Mouse (Mus musculus) hindbrain, embryonic 13.5 days (tissue): ENCODE results near the gene Zbtb8os. TPM values are rescaled to one million over a fixed set of nuclear protein-coding genes. Genes with fewer than 3 reads are reported as not detected.

ENCODE experiments used
- ATAC-seq: fragments of 200-750 bp; cut with Nextera tagmentation; 2 replicates; pipeline ENCODE4 v1.8.0; 2017; ENCODE audit warnings: moderate TSS enrichment; ENCODE audit not compliant: low FRiP score
- H3K27ac ChIP-seq: fragments of 300-500 bp; sonication (generic); 2 replicates; pipeline ENCODE4 v1.5.1; 2015; ENCODE audit warnings: inconsistent platforms, mild to moderate bottlenecking, moderate library complexity
- H3K27me3 ChIP-seq: fragments of 300-500 bp; sonication (generic); 2 replicates; pipeline ENCODE4 v1.6.1; 2015; ENCODE audit warnings: mild to moderate bottlenecking, inconsistent platforms
- H3K36me3 ChIP-seq: fragments of 300-500 bp; sonication (generic); 2 replicates; pipeline ENCODE4 v1.6.1; 2015; ENCODE audit warnings: mild to moderate bottlenecking, inconsistent platforms
- H3K4me1 ChIP-seq: fragments of 300-500 bp; sonication (generic); replicated peaks from 2 replicates; pipeline ENCODE4 v1.6.1; 2015; ENCODE audit warnings: inconsistent platforms
- H3K4me2 ChIP-seq: fragments of 300-500 bp; sonication (generic); 2 replicates; pipeline ENCODE4 v1.6.1; 2015; ENCODE audit warnings: inconsistent platforms, mild to moderate bottlenecking, moderate library complexity
- H3K4me3 ChIP-seq: fragments of 300-500 bp; sonication (generic); 2 replicates; pipeline ENCODE4 v1.5.1; 2015; ENCODE audit warnings: mild to moderate bottlenecking, inconsistent platforms
- H3K9ac ChIP-seq: fragments of 300-500 bp; sonication (generic); 2 replicates; pipeline ENCODE4 v1.6.1; 2015; ENCODE audit warnings: mild to moderate bottlenecking, inconsistent platforms
- H3K9me3 ChIP-seq: fragments of 300-500 bp; sonication (generic); 2 replicates; pipeline ENCODE4 v1.6.1; 2016; ENCODE audit warnings: inconsistent platforms
- WGBS: fragments of 180-500 bp; shearing (Covaris S2); methylation state at CpG from one replicate; pipeline ENCODE4 v1.1.7; 2015; 5-methylcytosine and 5-hydroxymethylcytosine counted together
- polyA plus RNA-seq: library from polyadenylated mRNA; unstranded; fragments of >200 nt; fragmentation: Nextera tagmentation; extraction: Ambion mirVana; gene quantifications from 2 replicates; pipeline ENCODE4 v1.2.1, GENCODE M21; 2015

The Zbtb8os gene
- polyA plus RNA-seq, 1 experiment from 2014 or later, result 28.8 TPM

- H3K4me2 ChIP-seq, result no peak overlapping the region
- ATAC-seq, result no peak
- no peaks in the 10 kb centered on the region for H3K9me3 ChIP-seq
- H3K4me3 ChIP-seq, result no peak overlapping the region
- H3K27me3 ChIP-seq, result no peaks in the 10 kb centered on the region
- H3K9ac ChIP-seq, result no peak overlapping the region
- H3K36me3 ChIP-seq, result peaks cover 36% of the 10 kb centered on the region
- no peak overlapping the region for H3K27ac ChIP-seq
- WGBS, result 91% methylated on average over 3 of the region's 3 CpGs
- H3K4me1 ChIP-seq, result no peaks in the 10 kb centered on the region
Observed at GRCm38 (mm10) chr4:129364379-129364778, 28.9 kb downstream of the Zbtb8os start.

- H3K9ac ChIP-seq, result no peak overlapping the region
- no peak for ATAC-seq
Observed at GRCm38 (mm10) chr4:129365224-129365623, 29.7 kb downstream of the Zbtb8os start.

GRCm38 (mm10) chr4:129371391-129371790, 35.9 kb downstream of the Zbtb8os start:
- no peak overlapping the region for H3K4me3 ChIP-seq
- WGBS, result 91% methylated on average over 3 of the region's 3 CpGs
- no peaks in the 10 kb centered on the region for H3K9me3 ChIP-seq
- no peak overlapping the region for H3K4me2 ChIP-seq
- H3K27ac ChIP-seq, result no peak overlapping the region
- ATAC-seq, result no peak
- H3K9ac ChIP-seq, result no peak overlapping the region
- peaks cover 11% of the 10 kb centered on the region for H3K4me1 ChIP-seq
- peaks cover 14% of the 10 kb centered on the region for H3K36me3 ChIP-seq
- peaks cover 5% of the 10 kb centered on the region; the same call in 1 of the 2 replicates for H3K27me3 ChIP-seq

More at GRCm38 (mm10) chr4:129365224-129365623, 29.7 kb downstream of the Zbtb8os start:
- 95% methylated on average over 5 of the region's 5 CpGs for WGBS
- Histone ChIP-seq H3K4me1 (no peaks in the 10 kb centered on the region), H3K36me3 (peaks cover 27% of the 10 kb centered on the region), H3K27me3 (no peaks in the 10 kb centered on the region), H3K27ac (no peak overlapping the region), H3K9me3 (no peaks in the 10 kb centered on the region), H3K4me3 (no peak overlapping the region), H3K4me2 (no peak overlapping the region)

GRCm38 (mm10) chr4:129373202-129373976, 37.9 kb downstream of the Zbtb8os start:
- H3K4me1 ChIP-seq, result peaks cover 18% of the 10 kb centered on the region
- WGBS, result 47% methylated on average over 8 of the region's 8 CpGs

GRCm38 (mm10) chr4:129374219-129374755, 38.8 kb downstream of the Zbtb8os start:
- H3K27ac ChIP-seq, result no peak overlapping the region
- 44% methylated on average over 11 of the region's 11 CpGs for WGBS

More at GRCm38 (mm10) chr4:129373202-129373976, 37.9 kb downstream of the Zbtb8os start:
- Histone ChIP-seq H3K36me3 (peaks cover 5% of the 10 kb centered on the region; the same call in 1 of the 2 replicates), H3K27me3 (peaks cover 5% of the 10 kb centered on the region; the same call in 1 of the 2 replicates), H3K9me3 (no peaks in the 10 kb centered on the region), H3K9ac (no peak overlapping the region), H3K4me3 (no peak overlapping the region), H3K4me2 (no peak overlapping the region), H3K27ac (no peak overlapping the region)
- ATAC-seq, result no peak

GRCm38 (mm10) chr4:129375000-129375399, 39.5 kb downstream of the Zbtb8os start:
- Histone ChIP-seq H3K4me1 (peaks cover 18% of the 10 kb centered on the region), H3K9me3 (no peaks in the 10 kb centered on the region), H3K27ac (no peak overlapping the region), H3K27me3 (peaks cover 17% of the 10 kb centered on the region; the same call in 1 of the 2 replicates), H3K9ac (peak overlapping the region; percentile 19; the same call in 1 of the 2 replicates), H3K4me2 (0 out of 2 replicates have a peak overlapping the region, but pooled peaks have one; percentile 15), H3K36me3 (no peaks in the 10 kb centered on the region), H3K4me3 (no peak overlapping the region)
- WGBS, result 25% methylated on average over 6 of the region's 6 CpGs
- no peak for ATAC-seq

More at GRCm38 (mm10) chr4:129374219-129374755, 38.8 kb downstream of the Zbtb8os start:
- H3K4me3 ChIP-seq, result no peak overlapping the region
- peaks cover 10% of the 10 kb centered on the region; the same call in 1 of the 2 replicates for H3K27me3 ChIP-seq
- no peaks in the 10 kb centered on the region for H3K9me3 ChIP-seq
- peaks cover 18% of the 10 kb centered on the region for H3K4me1 ChIP-seq
- ATAC-seq, result no peak
- no peak overlapping the region for H3K9ac ChIP-seq
- no peaks in the 10 kb centered on the region for H3K36me3 ChIP-seq
- H3K4me2 ChIP-seq, result no peak overlapping the region

- H3K4me1 ChIP-seq, result peaks cover 18% of the 10 kb centered on the region
- no peaks in the 10 kb centered on the region for H3K36me3 ChIP-seq
- H3K27ac ChIP-seq, result no peak overlapping the region
- ATAC-seq, result no peak
- peaks cover 20% of the 10 kb centered on the region for H3K27me3 ChIP-seq
- no peak overlapping the region for H3K4me3 ChIP-seq
- no peaks in the 10 kb centered on the region for H3K9me3 ChIP-seq
- WGBS, result 83% methylated on average over 5 of the region's 5 CpGs
- H3K4me2 ChIP-seq, result peak overlapping the region; percentile 65; the same call in 1 of the 2 replicates
- no peak overlapping the region for H3K9ac ChIP-seq
Observed at GRCm38 (mm10) chr4:129375821-129376220, 40.3 kb downstream of the Zbtb8os start.

GRCm38 (mm10) chr4:129376961-129377545, 41.6 kb downstream of the Zbtb8os start:
- Histone ChIP-seq H3K9me3 (no peaks in the 10 kb centered on the region), H3K27me3 (peaks cover 20% of the 10 kb centered on the region), H3K4me1 (peaks cover 18% of the 10 kb centered on the region), H3K4me2 (peak overlapping the region; percentile 65), H3K27ac (peak overlapping the region; percentile 92), H3K4me3 (peak overlapping the region; percentile 79), H3K36me3 (no peaks in the 10 kb centered on the region), H3K9ac (peak overlapping the region; percentile 91)
- under 1% methylated on average over 43 of the region's 68 CpGs for WGBS
- peak; percentile 62 for ATAC-seq

- ATAC-seq, result peak; percentile 72
- no peaks in the 10 kb centered on the region for H3K9me3 ChIP-seq
- WGBS, result 2% methylated on average over 64 of the region's 65 CpGs
- H3K9ac ChIP-seq, result peak within 1 kb of the TSS; percentile 91
- peak within 1 kb of the TSS; percentile 92 for H3K27ac ChIP-seq
- H3K4me3 ChIP-seq, result peak within 1 kb of the TSS; percentile 79
- peaks cover 18% of the 10 kb centered on the region for H3K4me1 ChIP-seq
- no peaks in the 10 kb centered on the region for H3K36me3 ChIP-seq
- H3K27me3 ChIP-seq, result peaks cover 20% of the 10 kb centered on the region
- H3K4me2 ChIP-seq, result peak within 1 kb of the TSS; percentile 65
Observed at GRCm38 (mm10) chr4:129377601-129378390, 42.3 kb downstream of the Zbtb8os start, which contains the start of gene Zbtb8a. Gene Zbtb8a, minus strand, starts transcription at chr4:129378116.

GRCm38 (mm10) chr4:129379805-129380204, 44.3 kb downstream of the Zbtb8os start:
- no peak overlapping the region for H3K9ac ChIP-seq
- peaks cover 20% of the 10 kb centered on the region for H3K27me3 ChIP-seq
- WGBS, result 84% methylated on average over 3 of the region's 3 CpGs

GRCm38 (mm10) chr4:129381148-129381547, 45.7 kb downstream of the Zbtb8os start:
- WGBS, result 78% methylated on average over 8 of the region's 8 CpGs
- no peak for ATAC-seq
- H3K4me3 ChIP-seq, result no peak overlapping the region
- H3K4me1 ChIP-seq, result peaks cover 8% of the 10 kb centered on the region
- no peak overlapping the region for H3K9ac ChIP-seq
- H3K27ac ChIP-seq, result no peak overlapping the region
- H3K27me3 ChIP-seq, result peaks cover 15% of the 10 kb centered on the region
- no peaks in the 10 kb centered on the region for H3K9me3 ChIP-seq
- no peak overlapping the region for H3K4me2 ChIP-seq
- H3K36me3 ChIP-seq, result no peaks in the 10 kb centered on the region

More at GRCm38 (mm10) chr4:129379805-129380204, 44.3 kb downstream of the Zbtb8os start:
- no peak for ATAC-seq
- Histone ChIP-seq H3K4me1 (peaks cover 17% of the 10 kb centered on the region), H3K4me3 (no peak overlapping the region), H3K27ac (no peak overlapping the region), H3K9me3 (no peaks in the 10 kb centered on the region), H3K4me2 (no peak overlapping the region), H3K36me3 (no peaks in the 10 kb centered on the region)
